Mouse (Mus musculus) heart, adult 11 months (tissue): ENCODE data around the gene Gm4871.

ENCODE experiments used
- DNase-seq: peaks from one replicate; pipeline ENCODE4 v3.0.0; 2022

The Gm4871 gene

DNA sequence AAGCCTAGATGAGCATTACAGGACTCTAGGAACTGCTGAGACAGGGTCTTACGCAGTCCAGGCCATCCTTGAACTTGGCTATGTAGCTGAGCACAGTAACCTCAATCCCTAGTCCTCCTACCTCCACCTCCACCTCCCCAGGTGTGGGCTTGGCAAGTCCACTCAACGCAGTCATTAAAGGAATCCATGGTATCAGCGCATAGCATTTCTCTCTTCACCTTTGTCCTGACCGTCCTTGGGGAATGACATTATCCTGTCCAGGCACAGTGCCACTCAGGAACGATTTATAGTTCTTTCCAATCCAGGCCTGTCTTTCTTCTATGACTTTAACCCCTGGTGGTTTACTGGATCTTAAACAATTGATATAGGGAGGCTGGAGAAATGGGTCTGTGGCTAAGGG lies 42.1 kb downstream of the Gm4871 start:
- DNase-seq = no peak

DNA sequence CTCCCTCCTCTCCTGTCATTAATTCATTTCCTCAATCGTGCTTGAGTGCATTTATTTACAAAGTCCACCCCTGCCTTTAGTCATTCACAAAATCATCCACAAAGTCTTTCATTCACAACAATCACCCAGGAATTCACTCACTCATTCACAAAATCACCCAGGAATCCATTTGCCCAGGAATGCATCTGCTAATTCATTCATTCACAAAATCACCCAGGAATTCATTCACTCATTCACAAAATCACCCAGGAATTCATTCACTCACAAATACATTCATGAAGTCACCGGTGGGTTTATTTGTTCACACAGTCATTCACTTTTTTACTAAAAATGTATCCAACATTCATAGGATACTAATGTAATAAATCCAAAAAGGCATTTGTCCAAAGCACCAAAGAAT lies 42.5 kb downstream of the Gm4871 start:
- no peak for DNase-seq

DNA sequence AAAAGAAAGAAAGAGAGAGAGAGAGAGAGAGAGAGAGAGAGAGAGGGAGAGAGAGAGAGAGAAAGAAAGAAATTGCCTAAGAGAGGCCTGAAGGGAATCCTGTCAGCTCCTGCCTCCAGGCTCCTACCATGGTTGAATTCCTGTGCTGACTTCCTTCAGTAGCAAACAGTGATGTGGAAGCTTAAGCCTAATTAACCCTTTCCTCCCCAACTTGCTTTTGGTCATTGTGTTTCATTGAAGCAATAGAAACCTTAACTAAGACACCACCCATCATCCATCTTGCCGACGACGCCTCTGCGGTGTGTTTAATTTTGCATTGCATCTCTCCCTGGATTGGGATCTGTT lies 43.5 kb downstream of the Gm4871 start:
- no peak for DNase-seq

DNA sequence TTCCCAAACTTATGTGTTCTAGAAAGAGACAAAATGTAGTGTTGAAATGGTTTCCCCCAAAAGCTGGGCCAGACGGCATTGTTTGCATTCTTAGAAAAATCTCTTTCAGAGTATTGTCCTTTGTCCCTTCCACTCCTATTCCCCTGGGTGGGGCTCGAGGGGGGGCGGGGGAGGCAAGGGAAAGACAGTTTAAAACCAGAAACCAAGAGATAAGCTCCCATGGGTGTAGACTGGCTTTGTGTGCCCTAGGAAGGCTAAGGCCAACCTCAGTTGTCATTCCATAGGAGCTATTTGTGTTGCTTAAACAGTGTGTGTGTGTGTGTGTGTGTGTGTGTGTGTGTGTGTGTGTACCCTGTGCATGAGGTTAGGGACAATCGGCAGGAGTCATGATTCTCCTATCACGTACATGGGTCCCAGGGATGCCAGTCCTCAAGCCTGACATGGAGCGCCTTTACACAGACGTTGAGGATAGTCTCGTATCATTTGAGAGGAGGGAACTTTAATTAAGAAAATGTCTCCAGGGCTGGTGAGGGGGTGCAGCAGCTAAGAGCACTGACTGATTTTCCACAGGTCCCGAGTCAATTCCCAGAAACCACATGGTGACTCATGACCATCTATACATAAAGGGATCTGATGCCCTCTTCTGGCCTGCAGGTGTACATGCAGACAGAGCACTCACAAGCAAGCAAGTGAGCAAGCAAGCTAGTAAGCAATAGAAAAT lies 44.1 kb downstream of the Gm4871 start:
- DNase-seq = no peak

DNA sequence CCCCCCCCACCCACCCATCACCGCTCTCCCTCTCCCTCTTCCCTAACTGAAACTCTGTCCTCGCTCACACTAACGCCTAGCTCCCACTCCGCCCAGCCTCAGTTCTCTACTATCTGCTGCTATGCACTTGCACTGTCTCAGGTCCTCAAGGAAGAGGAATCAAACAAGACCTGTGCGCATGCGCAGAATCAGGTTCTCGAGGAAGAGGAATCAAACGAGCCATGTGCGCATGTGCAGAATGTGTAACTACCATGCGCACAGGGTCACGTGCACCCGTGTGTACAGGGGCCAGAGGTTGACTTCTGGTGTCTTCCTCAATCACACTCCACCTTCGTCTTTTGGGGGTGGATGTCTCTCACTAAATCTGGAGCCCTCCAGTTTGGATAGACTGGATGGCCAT lies 45.0 kb downstream of the Gm4871 start:
- DNase-seq = no peak

DNA sequence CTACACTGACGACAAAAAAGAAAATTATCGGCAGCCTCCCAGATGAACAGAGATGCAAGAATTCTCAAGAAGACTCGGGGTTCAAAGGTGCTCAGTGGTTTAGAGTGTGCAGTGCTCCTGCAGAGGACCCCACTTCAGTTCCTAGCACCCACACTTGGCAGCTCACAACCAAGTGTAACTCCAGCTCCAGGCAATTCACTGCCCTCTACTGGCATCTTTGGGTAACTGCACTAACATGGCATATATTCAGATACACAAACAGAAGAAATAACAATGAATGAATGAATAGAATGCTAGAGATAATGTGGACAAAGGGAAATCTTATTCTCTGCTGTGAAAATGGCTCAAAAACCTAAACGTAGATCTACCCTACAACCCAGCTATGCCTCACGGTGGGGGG lies 47.7 kb downstream of the Gm4871 start:
- no peak for DNase-seq

DNA sequence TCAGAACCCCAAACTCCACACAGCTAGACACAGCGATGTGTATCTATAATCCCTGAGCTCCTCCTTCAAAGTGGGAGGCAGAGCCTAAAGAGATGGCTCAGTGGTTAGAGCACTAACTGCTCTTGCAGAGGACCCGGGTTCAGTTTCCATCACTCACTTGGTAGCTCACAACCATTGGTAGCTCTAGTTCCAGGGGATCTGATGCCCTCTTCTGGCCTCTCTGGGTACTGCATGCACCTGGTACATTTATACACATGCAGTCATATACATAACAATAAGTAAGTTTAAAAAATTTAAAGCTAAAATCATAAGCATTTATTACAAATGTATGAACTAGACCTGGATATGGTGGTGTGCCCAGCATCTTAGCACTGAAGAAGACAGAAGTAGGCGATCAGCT lies 49.3 kb downstream of the Gm4871 start:
- no peak for DNase-seq
